Mouse (Mus musculus): ENCODE data around the gene Tgm5. TPM values are rescaled to one million over a fixed set of nuclear protein-coding genes. Genes with fewer than 3 reads are reported as not detected.

Tgm5 gene
- total and polyA plus RNA-seq, 3 experiments = not detected

GRCm38 (mm10) chr2:121109695-121110094 is 24.1 kb upstream of the Tgm5 start, which contains the start of gene Tgm7:
Tgm7 (minus strand) TSS chr2:121109795.
- H3K9me3 ChIP-seq (replicated peaks; ENCODE audit: low read length) = no peaks in the 10 kb centered on the region
- peaks cover 22% of the 10 kb centered on the region for H3K27me3 ChIP-seq (replicated peaks)
- no peaks in the 10 kb centered on the region for H3K4me1 ChIP-seq (ENCODE audit: control insufficient read depth in 1 of 2, insufficient read depth in 2 of 2)
- H3K4me2 ChIP-seq (ENCODE audit: insufficient read depth, low read depth, poor library complexity, severe bottlenecking) = no peak within 1 kb of the TSS
- TF ChIP-seq MAFK (IDR thresholded peaks at IDR 0.05; ENCODE audit: insufficient replicate concordance, low read length) (no peak), ZMIZ1 (IDR thresholded peaks at IDR 0.05; ENCODE audit: low read depth, low read length) (no peak), RCOR1 (conservative IDR thresholded peaks at IDR 0.05; ENCODE audit: low read depth, low read length) (no peak), RAD21 (IDR thresholded peaks at IDR 0.05; ENCODE audit: low read depth, low read length) (no peak), BHLHE40 (IDR thresholded peaks at IDR 0.05; ENCODE audit: low read depth, low read length) (no peak), TBP (conservative IDR thresholded peaks at IDR 0.05; ENCODE audit: low read depth, low read length) (no peak), MAX (IDR thresholded peaks at IDR 0.05; ENCODE audit: low read length) (no peak), NELFE (IDR thresholded peaks at IDR 0.05; ENCODE audit: low read depth, low read length) (no peak), NRF1 (IDR thresholded peaks at IDR 0.05; ENCODE audit: low read depth, low read length) (no peak), ETS1 (conservative IDR thresholded peaks at IDR 0.05; ENCODE audit: low read depth, low read length) (no peak), UBTF (IDR thresholded peaks at IDR 0.05; ENCODE audit: low read depth, low read length) (no peak), KAT2A (IDR thresholded peaks at IDR 0.05; ENCODE audit: insufficient replicate concordance, low read length) (no peak), HCFC1 (IDR thresholded peaks at IDR 0.05; ENCODE audit: low read depth, low read length) (no peak), MEF2A (IDR thresholded peaks at IDR 0.05; ENCODE audit: borderline replicate concordance, low read depth, low read length) (no peak), SIN3A (IDR thresholded peaks at IDR 0.05; ENCODE audit: low read length) (no peak), ELF1 (IDR thresholded peaks at IDR 0.05; ENCODE audit: low read depth, low read length) (no peak), USF1 (IDR thresholded peaks at IDR 0.05; ENCODE audit: low read depth, low read length) (no peak), CTCF (conservative IDR thresholded peaks at IDR 0.05 in 1 of 2, IDR thresholded peaks at IDR 0.05 in 1 of 2; ENCODE audit: low read depth in 2 of 2, low read length in 2 of 2) (no peak)
- H3K36me3 ChIP-seq (replicated peaks in 1 of 2; ENCODE audit: control insufficient read depth in 1 of 2, insufficient read depth in 1 of 2, low read length in 1 of 2) = no peaks in the 10 kb centered on the region
- no peaks in the 10 kb centered on the region for H3K79me2 ChIP-seq (replicated peaks; ENCODE audit: control insufficient read depth, extremely low read depth, insufficient read depth, poor library complexity, severe bottlenecking)
- in situ Hi-C loops (cut with MboI; ENCODE audit: low pct_ligation_motif_present, low pct_unique_long_range_greater_than_20kb, low sequenced_read_pairs) = loop anchor here (25.0 kb wide), 1 partner anchor 647 kb away; the partner anchor contains the start of gene Capn3
- dilution Hi-C loops (cut with MboI; ENCODE audit: extremely low pct_ligation_motif_present, extremely low pct_unique_long_range_greater_than_20kb, low sequenced_read_pairs) = no loop called here
- no peak within 1 kb of the TSS for H3K4me3 ChIP-seq (replicated peaks in 1 of 3; ENCODE audit: low read depth in 2 of 3, low read length in 2 of 3, poor library complexity in 1 of 3)
- no peak within 1 kb of the TSS for H3K27ac ChIP-seq (ENCODE audit: insufficient read depth, low read depth)
- DNase-seq (ENCODE audit: extremely low read depth) = no peak
- no peak within 1 kb of the TSS for H3K9ac ChIP-seq (ENCODE audit: insufficient read depth, low read depth)

GRCm38 (mm10) chr2:121105940-121106339 is 20.3 kb upstream of the Tgm5 start:
- no peak for DNase-seq (ENCODE audit: extremely low read depth)
- Histone ChIP-seq H3K9ac (ENCODE audit: insufficient read depth, low read depth) (no peak overlapping the region), H3K79me2 (replicated peaks; ENCODE audit: control insufficient read depth, extremely low read depth, insufficient read depth, poor library complexity, severe bottlenecking) (no peaks in the 10 kb centered on the region), H3K9me3 (replicated peaks; ENCODE audit: low read length) (no peaks in the 10 kb centered on the region), H3K27me3 (replicated peaks) (peaks cover 9% of the 10 kb centered on the region), H3K27ac (ENCODE audit: insufficient read depth, low read depth) (no peak overlapping the region), H3K4me1 (ENCODE audit: control insufficient read depth in 1 of 2, insufficient read depth in 2 of 2) (peaks cover 0 to 6% of the 10 kb centered on the region in 2 experiments), H3K4me3 (replicated peaks in 1 of 3; ENCODE audit: low read depth in 2 of 3, low read length in 2 of 3, poor library complexity in 1 of 3) (no peak overlapping the region), H3K36me3 (replicated peaks in 1 of 2; ENCODE audit: control insufficient read depth in 1 of 2, insufficient read depth in 1 of 2, low read length in 1 of 2) (no peaks in the 10 kb centered on the region), H3K4me2 (ENCODE audit: insufficient read depth, low read depth, poor library complexity, severe bottlenecking) (no peak overlapping the region)
- no peak for TF ChIP-seq ETS1 (conservative IDR thresholded peaks at IDR 0.05; ENCODE audit: low read depth, low read length)
- no peak for TF ChIP-seq MYC (IDR thresholded peaks at IDR 0.05; ENCODE audit: low read depth, low read length)
- no peak for TF ChIP-seq KAT2A (IDR thresholded peaks at IDR 0.05; ENCODE audit: insufficient replicate concordance, low read length)
- TF ChIP-seq IRF4 (IDR thresholded peaks at IDR 0.05; ENCODE audit: low read depth, low read length) = no peak
- no peak for TF ChIP-seq HCFC1 (IDR thresholded peaks at IDR 0.05; ENCODE audit: low read depth, low read length)
- no peak for TF ChIP-seq MAX (IDR thresholded peaks at IDR 0.05; ENCODE audit: low read length)
- TF ChIP-seq MEF2A (IDR thresholded peaks at IDR 0.05; ENCODE audit: borderline replicate concordance, low read depth, low read length) = no peak
- no peak for TF ChIP-seq RCOR1 (conservative IDR thresholded peaks at IDR 0.05; ENCODE audit: low read depth, low read length)
- no peak for TF ChIP-seq MXI1 (IDR thresholded peaks at IDR 0.05; ENCODE audit: low read depth, low read length)
- no peak for TF ChIP-seq CHD2 (IDR thresholded peaks at IDR 0.05; ENCODE audit: low read length)
- no peak for TF ChIP-seq UBTF (IDR thresholded peaks at IDR 0.05; ENCODE audit: low read depth, low read length)
- no peak for TF ChIP-seq SIN3A (IDR thresholded peaks at IDR 0.05; ENCODE audit: low read length)
- in situ Hi-C loops (cut with MboI; ENCODE audit: low pct_ligation_motif_present, low pct_unique_long_range_greater_than_20kb, low sequenced_read_pairs) (loop anchor here (25.0 kb wide), 1 partner anchor 644 kb away; the partner anchor contains the start of gene Capn3), dilution Hi-C loops (cut with MboI; ENCODE audit: extremely low pct_ligation_motif_present, extremely low pct_unique_long_range_greater_than_20kb, low sequenced_read_pairs) (no loop called here)
